Comparison of ENCODE assay signal across 28 mouse cellular contexts in the genomic region with DNA sequence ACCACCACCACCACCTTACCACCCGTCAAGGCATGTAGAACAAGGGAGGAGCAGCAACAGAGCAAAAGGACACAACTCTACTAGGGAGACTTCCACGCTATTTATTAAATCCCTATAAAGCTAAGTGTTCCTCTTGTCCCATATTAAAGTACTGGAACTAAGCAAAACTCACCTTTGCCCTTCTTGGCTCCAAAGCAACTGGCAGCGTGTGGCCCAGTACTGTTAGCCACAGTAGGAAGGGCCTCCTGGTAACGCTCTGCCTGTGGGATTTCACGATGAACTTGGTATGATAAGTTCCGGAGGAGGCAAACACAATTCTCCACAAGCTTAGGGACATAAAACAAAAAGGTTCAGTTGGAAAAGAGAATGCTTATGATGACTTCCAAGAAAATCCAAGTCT. TPM values are rescaled to one million over a fixed set of nuclear protein-coding genes. Genes with fewer than 3 reads are reported as not detected.
DNase-seq lines count a peak whose midpoint lies in the region; ATAC-seq and TF ChIP-seq lines count a peak whose summit lies in the region.
"Had no signal": no experiment of that assay in that cellular context is flagged by ENCODE, and none has a peak within 500 bp of the region (broad histone marks: within the 10 kb centered on the region; RNA-seq: fewer than 3 reads in every experiment).

No protein-coding gene starts in this region.

- H3K4me3 ChIP-seq in heart, adult 2 months, result no peak overlapping the region
- H3K4me3 ChIP-seq in kidney, embryonic 15.5 days (replicated peaks), result no peak overlapping the region
- H3K4me3 ChIP-seq in kidney, embryonic 16.5 days (ENCODE audit: low read length), result no peak overlapping the region
- H3K4me3 ChIP-seq: forebrain, embryonic 10.5 days; forebrain, embryonic 13.5 days; heart, embryonic 12.5 days; heart, embryonic 15.5 days; hindbrain, embryonic 10.5 days; hindbrain, embryonic 13.5 days had no signal

- ATAC-seq in kidney, embryonic 15.5 days (replicated peaks; ENCODE audit: low FRiP score), result no peak
- no peak for ATAC-seq in kidney, embryonic 16.5 days (ENCODE audit: low FRiP score, low TSS enrichment)
- ATAC-seq: CD4-positive, CD25-positive, alpha-beta regulatory T cell, adult 4 months; forebrain, embryonic 13.5 days; forebrain, embryonic 16.5 days; hindbrain, embryonic 16.5 days had no signal

- H3K9ac ChIP-seq in heart, adult 2 months (ENCODE audit: low read depth, low read length), result no peak overlapping the region
- H3K9ac ChIP-seq in kidney, embryonic 15.5 days, result no peak overlapping the region
- H3K9ac ChIP-seq in kidney, embryonic 16.5 days (replicated peaks; ENCODE audit: low read length), result no peak overlapping the region
- H3K9ac ChIP-seq: forebrain, embryonic 13.5 days; heart, embryonic 12.5 days; heart, embryonic 15.5 days; hindbrain, embryonic 13.5 days had no signal

- H3K79me2 ChIP-seq in heart, adult 2 months (replicated peaks; ENCODE audit: control insufficient read depth, insufficient read depth, low read length), result peaks cover 2% of the 10 kb centered on the region

- DNase-seq in heart, adult 11 months, result peak; percentile 91
- DNase-seq in heart, adult 2 months, result no peak
- DNase-seq in kidney, adult 8-10 months, result peak; percentile 46 to 65
- DNase-seq in kidney, postnatal 25 days, result peak; percentile 41 to 63
- DNase-seq in kidney, postnatal 36 days, result peak; percentile 60 to 69
- DNase-seq in ovary, adult 18-20 months (ENCODE audit: low spot score), result no peak
- DNase-seq: adrenal gland, postnatal 25 days; cerebellum, adult 18-20 months; cerebellum, adult 9-10 months; cerebellum, postnatal 14 days; gastrocnemius, postnatal 10 days; gastrocnemius, postnatal 36 days; heart, postnatal 10 days; heart, postnatal 36 days had no signal

- intact Hi-C loops in heart, adult 2 months (cut with DNase I), result loop anchor here (5.0 kb wide), 2 partner anchors 35 to 155 kb away; no protein-coding TSS in a partner anchor

- TF ChIP-seq EP300 in heart, adult 2 months (IDR thresholded peaks at IDR 0.05; ENCODE audit: insufficient read depth, low read depth, low read length), result no peak

- H3K27ac ChIP-seq in heart, adult 2 months, result no peak overlapping the region; the same call in 1 of the 2 replicates
- H3K27ac ChIP-seq in kidney, embryonic 15.5 days, result no peak overlapping the region
- H3K27ac ChIP-seq in kidney, embryonic 16.5 days (ENCODE audit: low read length), result no peak overlapping the region
- H3K27ac ChIP-seq: forebrain, embryonic 10.5 days; forebrain, embryonic 13.5 days; heart, embryonic 15.5 days; hindbrain, embryonic 10.5 days; hindbrain, embryonic 13.5 days had no signal

- no peak overlapping the region for H3K4me2 ChIP-seq in kidney, embryonic 15.5 days
- no peak overlapping the region for H3K4me2 ChIP-seq in kidney, embryonic 16.5 days (replicated peaks; ENCODE audit: low read depth, low read length)
- H3K4me2 ChIP-seq: forebrain, embryonic 13.5 days; heart, embryonic 12.5 days; heart, embryonic 15.5 days; hindbrain, embryonic 13.5 days had no signal

- no peaks in the 10 kb centered on the region for H3K9me3 ChIP-seq in kidney, embryonic 15.5 days (replicated peaks)
- H3K9me3 ChIP-seq in kidney, embryonic 16.5 days (ENCODE audit: low read length), result no peaks in the 10 kb centered on the region
- H3K9me3 ChIP-seq: forebrain, embryonic 10.5 days; forebrain, embryonic 13.5 days; heart, embryonic 12.5 days; heart, embryonic 15.5 days; hindbrain, embryonic 10.5 days; hindbrain, embryonic 13.5 days had no signal

- no peaks in the 10 kb centered on the region for H3K27me3 ChIP-seq in heart, adult 2 months (ENCODE audit: control insufficient read depth, insufficient read depth, low read length)
- H3K27me3 ChIP-seq in kidney, embryonic 15.5 days, result no peaks in the 10 kb centered on the region
- H3K27me3 ChIP-seq in kidney, embryonic 16.5 days (ENCODE audit: insufficient read depth, low read length), result no peaks in the 10 kb centered on the region
- H3K27me3 ChIP-seq: forebrain, embryonic 13.5 days; heart, embryonic 12.5 days; heart, embryonic 15.5 days; hindbrain, embryonic 13.5 days had no signal

- no peak for TF ChIP-seq CTCF in heart, adult 2 months (IDR thresholded peaks at IDR 0.05)

- H3K4me1 ChIP-seq in heart, adult 2 months (ENCODE audit: control insufficient read depth, insufficient read depth, low read length), result peaks cover 3% of the 10 kb centered on the region
- H3K4me1 ChIP-seq in kidney, embryonic 15.5 days, result no peaks in the 10 kb centered on the region
- no peaks in the 10 kb centered on the region for H3K4me1 ChIP-seq in kidney, embryonic 16.5 days (ENCODE audit: insufficient read depth, low read length)
- H3K4me1 ChIP-seq: forebrain, embryonic 10.5 days; forebrain, embryonic 13.5 days; heart, embryonic 12.5 days; heart, embryonic 15.5 days; hindbrain, embryonic 10.5 days; hindbrain, embryonic 13.5 days had no signal

- peaks cover 43% of the 10 kb centered on the region for H3K36me3 ChIP-seq in heart, adult 2 months (ENCODE audit: control insufficient read depth, insufficient read depth, low read length)
- H3K36me3 ChIP-seq in kidney, embryonic 15.5 days, result peaks cover 99% of the 10 kb centered on the region
- H3K36me3 ChIP-seq in kidney, embryonic 16.5 days (ENCODE audit: insufficient read depth, low read length), result peaks cover 80% of the 10 kb centered on the region

- no peak for TF ChIP-seq POLR2A in heart, adult 2 months (IDR thresholded peaks at IDR 0.05; ENCODE audit: insufficient read depth, low read depth, low read length)

- WGBS in heart, adult 2 months, result 58% methylated on average over 6 of the region's 6 CpGs
- 95% methylated on average over 6 of the region's 6 CpGs for WGBS in kidney, embryonic 15.5 days
- 95% methylated on average over 6 of the region's 6 CpGs for WGBS in kidney, embryonic 16.5 days

RNA-seq across cellular contexts. Expression of gene Ctnnd1, which starts 37.8 kb away (rescaled TPM):
- total RNA-seq in heart, adult 2 months (2021), result 10 to 100 TPM; 53.4 to 61.4 TPM
- polyA plus RNA-seq in heart, adult 2 months (2012; rRNA removed), result 26.5 and 54.5 TPM in 2 replicates
- polyA plus RNA-seq in kidney, embryonic 15.5 days (2015; fragmentation: Nextera tagmentation; extraction: Ambion mirVana), result 50.3 and 54.7 TPM in 2 replicates
- polyA plus RNA-seq in kidney, embryonic 16.5 days (2015; fragmentation: Nextera tagmentation; extraction: Ambion mirVana), result 55.7 and 59.3 TPM in 2 replicates

RNA-seq across cellular contexts. Expression of gene Btbd18, which starts 46.1 kb away (rescaled TPM):
- total RNA-seq in heart, adult 2 months (2021), result not detected
- polyA plus RNA-seq in heart, adult 2 months (2012; rRNA removed), result not detected in 2 replicates
- 0.26 and 0.34 TPM in 2 replicates for polyA plus RNA-seq in kidney, embryonic 15.5 days (2015; fragmentation: Nextera tagmentation; extraction: Ambion mirVana)
- 0.14 and 0.22 TPM in 2 replicates for polyA plus RNA-seq in kidney, embryonic 16.5 days (2015; fragmentation: Nextera tagmentation; extraction: Ambion mirVana)
- total RNA-seq: gastrocnemius, adult 18-20 months; gastrocnemius, postnatal 36 days; granulocyte monocyte progenitor cell, adult 5-6 weeks; heart, postnatal 10 days had no signal
- polyA plus RNA-seq: embryonic facial prominence, embryonic 14.5 days had no signal

RNA-seq across cellular contexts. Expression of gene Selenoh, which starts 57.8 kb away (rescaled TPM):
- 10 to 100 TPM; 21.8 to 28.0 TPM for total RNA-seq in heart, adult 2 months (2021)
- polyA plus RNA-seq in heart, adult 2 months (2012; rRNA removed), result 18.0 and 19.6 TPM in 2 replicates
- polyA plus RNA-seq in kidney, embryonic 15.5 days (2015; fragmentation: Nextera tagmentation; extraction: Ambion mirVana), result 355 and 388 TPM in 2 replicates
- polyA plus RNA-seq in kidney, embryonic 16.5 days (2015; fragmentation: Nextera tagmentation; extraction: Ambion mirVana), result 304 and 332 TPM in 2 replicates

Comparison
In these comparisons a context has a peak if more than half of its experiments do, and no peak if none do; other contexts are left out.
1. DNase-seq: peak in heart, adult 11 months (single experiment), kidney, adult 8-10 months (2 of 2), kidney, postnatal 25 days (2 of 2) and kidney, postnatal 36 days (2 of 2); none in heart, adult 2 months (0 of 2) and ovary, adult 18-20 months (single experiment).
2. RNA of gene Selenoh, which starts 57.8 kb away (polyA plus RNA-seq): 355 to 388 TPM in kidney, embryonic 15.5 days and 304 to 332 TPM in kidney, embryonic 16.5 days; 18.0 to 19.6 TPM in heart, adult 2 months; every median in the first group is over 10 times any median in the second.